Comparison of ENCODE assay signal across 8 mouse cellular contexts in genomic region chrX:163669886-163670285, GRCm38 (mm10).
DNase-seq lines count a peak whose midpoint lies in the region; ATAC-seq and TF ChIP-seq lines count a peak whose summit lies in the region.

No protein-coding gene starts in this region.

- no peak overlapping the region for H3K9ac ChIP-seq in forebrain, postnatal 0 days
- no peak overlapping the region for H3K9ac ChIP-seq in forebrain, embryonic 16.5 days (replicated peaks; ENCODE audit: low read depth, low read length)
- no peak overlapping the region for H3K9ac ChIP-seq in stomach, postnatal 0 days (ENCODE audit: low read length)

- no peak for ATAC-seq in forebrain, postnatal 0 days
- ATAC-seq in forebrain, embryonic 16.5 days: no peak
- no peak for ATAC-seq in stomach, postnatal 0 days (ENCODE audit: low FRiP score, low TSS enrichment)

- no peaks in the 10 kb centered on the region for H3K36me3 ChIP-seq in forebrain, postnatal 0 days (ENCODE audit: insufficient read depth)
- H3K36me3 ChIP-seq in forebrain, embryonic 16.5 days (ENCODE audit: control insufficient read depth, insufficient read depth): no peaks in the 10 kb centered on the region
- H3K36me3 ChIP-seq in stomach, postnatal 0 days (ENCODE audit: control insufficient read depth, insufficient read depth, low read length): no peaks in the 10 kb centered on the region

- H3K4me2 ChIP-seq in forebrain, postnatal 0 days (ENCODE audit: low read depth): no peak overlapping the region
- H3K4me2 ChIP-seq in forebrain, embryonic 16.5 days (ENCODE audit: low read length): no peak overlapping the region
- no peak overlapping the region for H3K4me2 ChIP-seq in stomach, postnatal 0 days (replicated peaks; ENCODE audit: low read depth)

- no peak overlapping the region for H3K27ac ChIP-seq in forebrain, postnatal 0 days (ENCODE audit: low read depth, low read length)
- no peak overlapping the region for H3K27ac ChIP-seq in forebrain, embryonic 16.5 days (ENCODE audit: low read length)
- H3K27ac ChIP-seq in stomach, postnatal 0 days (replicated peaks): no peak overlapping the region

- H3K27me3 ChIP-seq in forebrain, postnatal 0 days (ENCODE audit: insufficient read depth, low read length): no peaks in the 10 kb centered on the region
- no peaks in the 10 kb centered on the region for H3K27me3 ChIP-seq in forebrain, embryonic 16.5 days (replicated peaks; ENCODE audit: control insufficient read depth, insufficient read depth, low read length)
- no peaks in the 10 kb centered on the region for H3K27me3 ChIP-seq in stomach, postnatal 0 days (ENCODE audit: control insufficient read depth, insufficient read depth, low read length)

- WGBS in forebrain, postnatal 0 days: 37% methylated on average over 1 of the region's 1 CpGs
- WGBS in forebrain, embryonic 16.5 days: 22% methylated on average over 1 of the region's 1 CpGs
- WGBS in stomach, postnatal 0 days: 26% methylated on average over 1 of the region's 1 CpGs

- no peak for DNase-seq in forebrain, postnatal 0 days
- DNase-seq in 3T3-L1 (ENCODE audit: low read depth, low spot score) (peak; percentile 79), adipocyte (ENCODE audit: low spot score) (peak; percentile 32)
- peak; percentile 63 for DNase-seq in embryo, embryonic 10.5 days (ENCODE audit: low spot score)
- peak; percentile 28 to 66 for DNase-seq in kidney, postnatal 36 days
- peak; percentile 51 for DNase-seq in lung, postnatal 36 days
- peak; percentile 42 for DNase-seq in stomach, postnatal 0 days (ENCODE audit: low spot score)

- TF ChIP-seq CTCF in forebrain, postnatal 0 days (IDR thresholded peaks at IDR 0.05; ENCODE audit: low read depth): peak; percentile 50
- TF ChIP-seq CTCF in stomach, postnatal 0 days (IDR thresholded peaks at IDR 0.05; ENCODE audit: low read depth): peak; percentile 74

- H3K9me3 ChIP-seq in forebrain, postnatal 0 days (ENCODE audit: low read length): no peaks in the 10 kb centered on the region
- H3K9me3 ChIP-seq in forebrain, embryonic 16.5 days (ENCODE audit: control insufficient read depth, low read length): no peaks in the 10 kb centered on the region
- H3K9me3 ChIP-seq in stomach, postnatal 0 days (ENCODE audit: control insufficient read depth, low read length): no peaks in the 10 kb centered on the region

- no peak for TF ChIP-seq EP300 in stomach, postnatal 0 days (optimal IDR thresholded peaks at IDR 0.05)

- H3K4me1 ChIP-seq in forebrain, postnatal 0 days (ENCODE audit: insufficient read depth): no peaks in the 10 kb centered on the region
- no peaks in the 10 kb centered on the region for H3K4me1 ChIP-seq in forebrain, embryonic 16.5 days (replicated peaks; ENCODE audit: control insufficient read depth, insufficient read depth, low read length)
- H3K4me1 ChIP-seq in stomach, postnatal 0 days (replicated peaks; ENCODE audit: control insufficient read depth, insufficient read depth): no peaks in the 10 kb centered on the region

- no peak overlapping the region for H3K4me3 ChIP-seq in forebrain, postnatal 0 days (ENCODE audit: low read depth, low read length)
- H3K4me3 ChIP-seq in forebrain, embryonic 16.5 days (replicated peaks; ENCODE audit: low read length): no peak overlapping the region
- no peak overlapping the region for H3K4me3 ChIP-seq in stomach, postnatal 0 days (ENCODE audit: low read depth, low read length)
